Mouse (Mus musculus): Measurements from ENCODE around the gene Phf2. TPM values are rescaled to one million over a fixed set of nuclear protein-coding genes. Genes with fewer than 3 reads are reported as not detected.

Gene Phf2
- polyA plus RNA-seq, 1 experiment, result 11.8 TPM

DNA sequence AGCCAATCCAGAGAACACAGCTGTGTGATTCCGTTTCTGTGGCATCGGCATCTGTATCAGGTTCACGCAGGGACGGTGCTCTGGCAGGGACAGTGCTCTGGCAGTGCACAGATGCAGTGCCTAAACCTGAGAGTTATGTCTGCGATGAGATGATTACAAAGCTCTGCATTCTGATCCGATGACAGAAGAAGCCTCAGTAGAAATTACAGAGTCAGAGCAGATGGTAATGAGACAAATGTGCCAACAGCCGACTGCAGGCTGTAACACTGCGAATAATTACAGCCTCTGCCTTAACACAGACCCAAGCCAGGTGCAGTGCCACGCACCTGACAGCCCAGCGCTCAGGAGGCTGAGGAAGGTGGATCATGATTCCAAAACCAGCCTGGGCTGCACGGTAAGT lies 102.8 kb downstream of the Phf2 start:
- TF ChIP-seq CTCF (IDR thresholded peaks at IDR 0.05; ENCODE audit: control insufficient read depth, insufficient read depth, low read length) (no peak), POLR2A (IDR thresholded peaks at IDR 0.05; ENCODE audit: borderline replicate concordance, control insufficient read depth, low read depth, low read length) (no peak)
- WGBS, result 78% methylated on average over 11 of the region's 11 CpGs

DNA sequence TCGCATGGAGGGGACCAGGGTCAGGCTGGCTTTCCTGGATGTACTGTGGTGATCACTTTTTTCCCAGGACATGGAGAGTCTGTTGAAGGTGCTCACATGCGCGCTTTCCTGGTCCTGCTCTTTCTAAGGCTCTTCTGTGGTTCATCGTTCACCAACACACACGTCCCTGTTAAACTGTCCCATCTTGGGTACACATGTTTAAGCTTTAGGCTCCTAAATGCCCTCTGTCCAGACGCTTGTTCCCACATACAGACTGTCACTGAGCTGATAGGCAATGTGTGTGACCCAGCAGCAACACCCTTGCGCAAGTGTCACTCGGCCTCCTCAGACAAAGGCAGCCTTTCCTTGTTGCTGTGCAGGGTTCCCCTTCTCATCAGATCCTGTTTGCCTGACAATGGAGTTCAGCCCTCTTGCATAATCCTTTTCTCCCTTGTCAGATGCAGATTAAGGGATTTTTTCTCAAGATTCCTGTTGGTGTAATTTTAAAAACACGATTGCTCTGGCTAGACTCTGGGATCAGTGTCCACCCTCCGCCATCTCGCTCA lies 107.1 kb downstream of the Phf2 start:
- H3K4me1 ChIP-seq (ENCODE audit: control insufficient read depth, insufficient read depth, low read length), result no peaks in the 10 kb centered on the region
- TF ChIP-seq POLR2A (IDR thresholded peaks at IDR 0.05; ENCODE audit: borderline replicate concordance, control insufficient read depth, low read depth, low read length) (no peak), CTCF (IDR thresholded peaks at IDR 0.05; ENCODE audit: control insufficient read depth, insufficient read depth, low read length) (no peak)
- WGBS, result 62% methylated on average over 11 of the region's 11 CpGs

More for the DNA sequence above, 102.8 kb downstream of the Phf2 start:
- Histone ChIP-seq H3K27ac (ENCODE audit: control insufficient read depth, insufficient read depth, low read depth, low read length, poor library complexity) (no peak overlapping the region), H3K4me1 (ENCODE audit: control insufficient read depth, insufficient read depth, low read length) (no peaks in the 10 kb centered on the region), H3K4me3 (replicated peaks; ENCODE audit: control insufficient read depth, low read depth, low read length) (no peak overlapping the region)

DNA sequence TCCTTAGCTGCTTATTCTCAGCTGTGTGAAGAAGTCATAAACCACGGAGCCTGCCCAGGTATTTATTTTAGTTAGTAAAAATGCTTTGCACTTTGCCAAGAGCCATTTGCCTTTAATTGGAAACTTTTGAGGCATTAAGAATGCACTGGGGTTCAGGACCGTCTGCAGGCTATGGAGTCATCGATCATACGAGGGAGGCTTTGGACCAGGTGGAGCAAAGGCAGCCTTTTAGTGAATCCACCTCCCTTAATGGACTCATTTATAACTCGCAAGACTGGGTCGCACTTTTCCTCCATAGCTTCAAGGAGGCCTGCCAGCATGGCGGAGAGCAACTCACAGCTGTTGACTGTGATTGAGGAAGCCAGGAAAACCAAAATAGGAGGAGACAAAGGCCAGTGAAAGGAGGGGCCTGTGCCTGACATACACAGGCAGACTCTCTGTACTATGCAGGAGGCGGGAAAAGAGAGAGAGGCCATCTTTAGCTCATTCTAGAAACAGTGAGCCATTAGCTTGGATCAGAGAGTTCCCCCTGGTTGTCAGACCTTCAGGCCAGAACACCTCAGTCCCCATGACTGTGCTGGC lies 110.0 kb downstream of the Phf2 start:
- 81% methylated on average over 8 of the region's 8 CpGs for WGBS
- TF ChIP-seq CTCF (IDR thresholded peaks at IDR 0.05; ENCODE audit: control insufficient read depth, insufficient read depth, low read length) (no peak), POLR2A (IDR thresholded peaks at IDR 0.05; ENCODE audit: borderline replicate concordance, control insufficient read depth, low read depth, low read length) (no peak)
- Histone ChIP-seq H3K27ac (ENCODE audit: control insufficient read depth, insufficient read depth, low read depth, low read length, poor library complexity) (no peak overlapping the region), H3K4me3 (replicated peaks; ENCODE audit: control insufficient read depth, low read depth, low read length) (no peak overlapping the region), H3K4me1 (ENCODE audit: control insufficient read depth, insufficient read depth, low read length) (no peaks in the 10 kb centered on the region)

More for the DNA sequence above, 107.1 kb downstream of the Phf2 start:
- no peak overlapping the region for H3K4me3 ChIP-seq (replicated peaks; ENCODE audit: control insufficient read depth, low read depth, low read length)
- H3K27ac ChIP-seq (ENCODE audit: control insufficient read depth, insufficient read depth, low read depth, low read length, poor library complexity), result no peak overlapping the region

DNA sequence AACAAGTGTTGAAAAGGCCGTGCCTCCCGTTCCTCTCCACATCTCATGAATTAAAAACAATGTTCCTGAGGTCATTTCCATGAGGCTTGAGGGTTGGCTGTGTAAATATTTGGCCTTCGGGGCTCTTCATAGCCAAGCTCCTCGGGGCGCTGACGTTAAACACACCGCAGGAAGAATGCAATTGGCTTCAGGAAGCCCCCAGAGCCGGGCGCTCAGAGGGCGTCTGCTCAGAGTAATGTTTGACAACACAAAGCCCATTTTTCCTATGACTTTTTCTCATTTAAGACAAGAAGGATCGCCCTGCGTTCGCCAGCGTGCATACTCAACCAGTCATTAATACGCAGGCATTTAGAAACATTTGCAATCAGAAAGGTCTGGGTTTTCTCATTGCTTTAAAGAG lies 114.2 kb downstream of the Phf2 start:
- Histone ChIP-seq H3K4me1 (ENCODE audit: control insufficient read depth, insufficient read depth, low read length) (no peaks in the 10 kb centered on the region), H3K27ac (ENCODE audit: control insufficient read depth, insufficient read depth, low read depth, low read length, poor library complexity) (no peak overlapping the region), H3K4me3 (replicated peaks; ENCODE audit: control insufficient read depth, low read depth, low read length) (no peak overlapping the region)
- 56% methylated on average over 15 of the region's 15 CpGs for WGBS
- TF ChIP-seq CTCF (IDR thresholded peaks at IDR 0.05; ENCODE audit: control insufficient read depth, insufficient read depth, low read length) (no peak), POLR2A (IDR thresholded peaks at IDR 0.05; ENCODE audit: borderline replicate concordance, control insufficient read depth, low read depth, low read length) (no peak)

Other genes with a start within 250 kb of the Phf2 start
- gene Ptpdc1, start 245.5 kb downstream of the Phf2 start, polyA plus RNA-seq (2011; ENCODE audit: insufficient read depth, insufficient read length, low replicate concordance, missing spikeins), result 1.1 and 5.8 TPM in 2 replicates
- gene Barx1, start 208.1 kb downstream of the Phf2 start, polyA plus RNA-seq (2011; ENCODE audit: insufficient read depth, insufficient read length, low replicate concordance, missing spikeins), result not detected in 2 replicates
- gene Fam120a, start 96.9 kb upstream of the Phf2 start, polyA plus RNA-seq (2011; ENCODE audit: insufficient read depth, insufficient read length, low replicate concordance, missing spikeins), result 50.9 and 67.9 TPM in 2 replicates

Measured in bone marrow, adult 2 months (tissue).